Mouse (Mus musculus): Measurements from ENCODE around the gene Cyba. TPM values are rescaled to one million over a fixed set of nuclear protein-coding genes. Genes with fewer than 3 reads are reported as not detected.
A peak's percentile ranks its signal among the peaks of the same experiment; 100 is the strongest.

Gene Cyba
- total and polyA plus RNA-seq, 3 experiments = 450 to 1,119 (median 848) TPM

- no peak for DNase-seq (ENCODE audit: extremely low read depth)
Measured at GRCm38 (mm10) chr8:122445203-122445602, 12.5 kb upstream of the Cyba start.

GRCm38 (mm10) chr8:122444058-122444748, 11.5 kb upstream of the Cyba start:
- DNase-seq (ENCODE audit: extremely low read depth) = peak; percentile 86
- Histone ChIP-seq H3K9me3 (replicated peaks; ENCODE audit: low read length) (peaks cover 3% of the 10 kb centered on the region), H3K4me3 (replicated peaks in 1 of 3; ENCODE audit: low read depth in 2 of 3, low read length in 2 of 3, poor library complexity in 1 of 3) (peak overlapping the region; percentile 65 to 74 (median 73)), H3K79me2 (replicated peaks; ENCODE audit: control insufficient read depth, extremely low read depth, insufficient read depth, poor library complexity, severe bottlenecking) (no peaks in the 10 kb centered on the region), H3K27me3 (replicated peaks) (no peaks in the 10 kb centered on the region), H3K4me2 (ENCODE audit: insufficient read depth, low read depth, poor library complexity, severe bottlenecking) (peak overlapping the region; percentile 69), H3K9ac (ENCODE audit: insufficient read depth, low read depth) (peak overlapping the region; percentile 72), H3K4me1 (ENCODE audit: control insufficient read depth in 1 of 2, insufficient read depth in 2 of 2) (peaks cover 4 to 32% of the 10 kb centered on the region in 2 experiments; a peak in 3 of 4 replicates), H3K27ac (ENCODE audit: insufficient read depth, low read depth) (peak overlapping the region; percentile 54), H3K36me3 (replicated peaks in 1 of 2; ENCODE audit: control insufficient read depth in 1 of 2, insufficient read depth in 1 of 2, low read length in 1 of 2) (peaks cover 8 to 24% of the 10 kb centered on the region in 2 experiments)
- in situ Hi-C loops (cut with MboI; ENCODE audit: low pct_ligation_motif_present, low pct_unique_long_range_greater_than_20kb, low sequenced_read_pairs) = loop anchor here (25.0 kb wide), 1 partner anchor 857 kb away; the partner anchor contains the start of genes Fbxo31 and Map1lc3b
- dilution Hi-C loops (cut with MboI; ENCODE audit: extremely low pct_ligation_motif_present, extremely low pct_unique_long_range_greater_than_20kb, low sequenced_read_pairs) = no loop called here
- TF ChIP-seq HCFC1 (IDR thresholded peaks at IDR 0.05; ENCODE audit: low read depth, low read length) = peak; percentile 82
- TF ChIP-seq GABPA (IDR thresholded peaks at IDR 0.05; ENCODE audit: insufficient replicate concordance, low read depth, low read length) = no peak
- TF ChIP-seq USF2 (conservative IDR thresholded peaks at IDR 0.05; ENCODE audit: low read depth, low read length) = no peak
- peak; percentile 66 for TF ChIP-seq POLR2A (IDR thresholded peaks at IDR 0.05; ENCODE audit: low read depth, low read length)
- peak; percentile 52 for TF ChIP-seq ZNF384 (IDR thresholded peaks at IDR 0.05; ENCODE audit: low read depth, low read length)
- TF ChIP-seq MEF2A (IDR thresholded peaks at IDR 0.05; ENCODE audit: borderline replicate concordance, low read depth, low read length) = no peak
- peak; percentile 82 for TF ChIP-seq TCF12 (IDR thresholded peaks at IDR 0.05; ENCODE audit: low read depth, low read length)
- TF ChIP-seq IRF4 (IDR thresholded peaks at IDR 0.05; ENCODE audit: low read depth, low read length) = peak; percentile 34; the same call in 1 of the 2 replicates
- TF ChIP-seq RAD21 (IDR thresholded peaks at IDR 0.05; ENCODE audit: low read depth, low read length) = no peak
- TF ChIP-seq SIN3A (IDR thresholded peaks at IDR 0.05; ENCODE audit: low read length) = peak; percentile 90
- TF ChIP-seq MXI1 (IDR thresholded peaks at IDR 0.05; ENCODE audit: low read depth, low read length) = peak; percentile 54
- TF ChIP-seq EP300 (IDR thresholded peaks at IDR 0.05; ENCODE audit: low read length) = no peak
- TF ChIP-seq UBTF (IDR thresholded peaks at IDR 0.05; ENCODE audit: low read depth, low read length) = no peak
- no peak for TF ChIP-seq E2F4 (IDR thresholded peaks at IDR 0.05; ENCODE audit: insufficient replicate concordance, low read depth, low read length)
- TF ChIP-seq CHD1 (IDR thresholded peaks at IDR 0.05; ENCODE audit: low read depth, low read length) = peak; percentile 83
- no peak for TF ChIP-seq RCOR1 (conservative IDR thresholded peaks at IDR 0.05; ENCODE audit: low read depth, low read length)
- no peak for TF ChIP-seq POLR2AphosphoS2 (IDR thresholded peaks at IDR 0.05; ENCODE audit: low read depth, low read length)
- TF ChIP-seq MYC (IDR thresholded peaks at IDR 0.05; ENCODE audit: low read depth, low read length) = no peak
- TF ChIP-seq JUND (conservative IDR thresholded peaks at IDR 0.05; ENCODE audit: low read depth, low read length) = no peak
- TF ChIP-seq CHD2 (IDR thresholded peaks at IDR 0.05; ENCODE audit: low read length) = no peak
- peak; percentile 32; the same call in 1 of the 2 replicates for TF ChIP-seq MAX (IDR thresholded peaks at IDR 0.05; ENCODE audit: low read length)
- TF ChIP-seq PAX5 (IDR thresholded peaks at IDR 0.05; ENCODE audit: low read length) = no peak
- TF ChIP-seq BHLHE40 (IDR thresholded peaks at IDR 0.05; ENCODE audit: low read depth, low read length) = 0 out of 2 replicates have a peak, but pooled peaks have one; percentile 0
- TF ChIP-seq USF1 (IDR thresholded peaks at IDR 0.05; ENCODE audit: low read depth, low read length) = no peak
- TF ChIP-seq JUN (IDR thresholded peaks at IDR 0.05; ENCODE audit: insufficient read depth, low read depth, low read length) = no peak
- 0 out of 2 replicates have a peak, but pooled peaks have one; percentile 15 for TF ChIP-seq NELFE (IDR thresholded peaks at IDR 0.05; ENCODE audit: low read depth, low read length)
- TF ChIP-seq ZKSCAN1 (IDR thresholded peaks at IDR 0.05; ENCODE audit: borderline replicate concordance, low read depth, low read length) = no peak
- peak; percentile 76 for TF ChIP-seq TBP (conservative IDR thresholded peaks at IDR 0.05; ENCODE audit: low read depth, low read length)
- no peak for TF ChIP-seq KAT2A (IDR thresholded peaks at IDR 0.05; ENCODE audit: insufficient replicate concordance, low read length)

More at GRCm38 (mm10) chr8:122445203-122445602, 12.5 kb upstream of the Cyba start:
- 0 out of 2 replicates have a peak overlapping the region, but pooled peaks have one; percentile 69 for H3K4me2 ChIP-seq (ENCODE audit: insufficient read depth, low read depth, poor library complexity, severe bottlenecking)
- TF ChIP-seq RAD21 (IDR thresholded peaks at IDR 0.05; ENCODE audit: low read depth, low read length) = peak; percentile 26
- peak; percentile 35 for TF ChIP-seq SMC3 (IDR thresholded peaks at IDR 0.05; ENCODE audit: low read depth, low read length)
- no peak for TF ChIP-seq ETS1 (conservative IDR thresholded peaks at IDR 0.05; ENCODE audit: low read depth, low read length)
- 0 out of 2 replicates have a peak, but pooled peaks have one; percentile 8 for TF ChIP-seq NRF1 (IDR thresholded peaks at IDR 0.05; ENCODE audit: low read depth, low read length)
- peak in 1 of 2 experiments; percentile 35; a peak in 1 of 4 replicates for TF ChIP-seq CTCF (conservative IDR thresholded peaks at IDR 0.05 in 1 of 2, IDR thresholded peaks at IDR 0.05 in 1 of 2; ENCODE audit: low read depth in 2 of 2, low read length in 2 of 2)
- H3K79me2 ChIP-seq (replicated peaks; ENCODE audit: control insufficient read depth, extremely low read depth, insufficient read depth, poor library complexity, severe bottlenecking) = no peaks in the 10 kb centered on the region
- no peak overlapping the region for H3K4me3 ChIP-seq (replicated peaks in 1 of 3; ENCODE audit: low read depth in 2 of 3, low read length in 2 of 3, poor library complexity in 1 of 3)
- peaks cover 0 to 14% of the 10 kb centered on the region in 2 experiments for H3K36me3 ChIP-seq (replicated peaks in 1 of 2; ENCODE audit: control insufficient read depth in 1 of 2, insufficient read depth in 1 of 2, low read length in 1 of 2)
- no peak overlapping the region for H3K9ac ChIP-seq (ENCODE audit: insufficient read depth, low read depth)
- no peak overlapping the region for H3K27ac ChIP-seq (ENCODE audit: insufficient read depth, low read depth)
- no peaks in the 10 kb centered on the region for H3K9me3 ChIP-seq (replicated peaks; ENCODE audit: low read length)
- H3K4me1 ChIP-seq (ENCODE audit: control insufficient read depth in 1 of 2, insufficient read depth in 2 of 2) = peaks cover 4 to 30% of the 10 kb centered on the region in 2 experiments; a peak in 3 of 4 replicates
- H3K27me3 ChIP-seq (replicated peaks) = no peaks in the 10 kb centered on the region
- in situ Hi-C loops (cut with MboI; ENCODE audit: low pct_ligation_motif_present, low pct_unique_long_range_greater_than_20kb, low sequenced_read_pairs) = loop anchor here (25.0 kb wide), 1 partner anchor 858 kb away; the partner anchor contains the start of genes Fbxo31 and Map1lc3b
- dilution Hi-C loops (cut with MboI; ENCODE audit: extremely low pct_ligation_motif_present, extremely low pct_unique_long_range_greater_than_20kb, low sequenced_read_pairs) = no loop called here

Data from CH12.LX (cell line).